Mouse (Mus musculus) testis, adult 2 months (tissue): ENCODE measurements around the gene Atp13a1.

Experiments used
- CTCF ChIP-seq: fragments of 200-500 bp; IDR thresholded peaks from 2 replicates; pipeline ENCODE4 v1.5.1; 2012; ENCODE audit warnings: low read depth, mild to moderate bottlenecking, inconsistent platforms, low read length, moderate library complexity; ENCODE audit not compliant: control insufficient read depth, insufficient read depth, insufficient replicate concordance
- POLR2A ChIP-seq: fragments of 200-500 bp; IDR thresholded peaks from 2 replicates; pipeline ENCODE4 v1.6.1; 2012; ENCODE audit warnings: low read depth, mild to moderate bottlenecking, inconsistent platforms, low read length, moderate library complexity; ENCODE audit not compliant: control insufficient read depth

DNA sequence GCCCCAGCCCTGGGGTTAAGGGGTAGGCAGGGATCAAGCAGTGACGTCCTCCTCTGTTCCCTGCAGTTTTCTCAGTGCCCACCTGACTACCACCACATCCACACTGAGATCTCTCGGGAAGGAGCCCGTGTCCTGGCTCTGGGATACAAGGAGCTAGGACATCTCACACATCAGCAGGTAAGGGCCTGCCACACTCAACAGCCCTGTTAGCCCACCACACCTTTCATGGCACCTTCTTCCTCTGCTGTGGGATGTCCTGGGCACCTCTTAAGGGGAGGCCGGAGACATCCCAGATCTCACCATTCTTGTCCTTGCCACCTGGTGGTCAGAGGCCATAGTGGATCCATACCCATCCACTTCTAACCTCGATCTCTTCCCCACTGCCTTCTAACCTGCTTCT lies 9.0 kb downstream of the Atp13a1 start:
- TF ChIP-seq CTCF (no peak), POLR2A (no peak)
